Mouse (Mus musculus): Measurements from ENCODE around the gene Lrmda. TPM values are rescaled to one million over a fixed set of nuclear protein-coding genes. Genes with fewer than 3 reads are reported as not detected.

Lrmda gene
- polyA plus RNA-seq, 1 experiment, result not detected

DNA sequence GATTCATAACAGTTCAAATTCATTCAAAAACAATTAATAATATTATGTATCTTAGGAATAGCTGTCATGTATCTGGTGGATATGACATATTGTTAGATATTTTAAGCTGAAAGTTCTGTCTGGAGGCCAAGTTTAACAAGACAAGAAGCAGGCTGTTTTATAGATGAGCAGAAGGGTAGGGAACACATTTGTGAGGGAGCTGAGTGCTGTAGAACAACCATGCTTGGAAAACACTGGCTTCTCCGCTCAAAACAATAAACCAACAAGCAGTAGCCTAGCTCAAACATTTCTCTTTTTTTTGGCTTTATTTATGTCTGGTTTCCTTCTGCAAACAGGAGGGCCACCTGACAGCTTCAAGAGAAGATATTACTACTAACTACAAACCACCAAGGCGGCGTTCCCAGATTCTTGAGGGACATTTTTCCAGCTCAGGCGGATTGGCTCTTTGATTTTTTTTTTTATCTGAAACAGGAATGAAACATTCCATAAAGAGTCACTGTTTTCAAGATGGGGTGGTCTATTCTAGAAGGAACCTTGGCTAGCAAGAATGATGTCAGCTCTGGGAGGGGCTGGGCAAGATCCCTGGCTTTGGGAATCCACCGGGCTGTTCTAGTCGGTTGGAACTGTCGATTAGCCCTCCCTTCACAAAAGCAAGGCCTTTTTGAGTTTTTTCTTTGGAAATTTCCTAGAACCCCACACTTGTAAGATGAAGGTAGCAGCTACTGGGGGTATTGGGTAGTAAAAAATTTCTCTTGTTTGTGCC, 304.2 kb downstream of the Lrmda start:
- H3K4me1 ChIP-seq (ENCODE audit: control insufficient read depth, insufficient read depth, low read length), result no peaks in the 10 kb centered on the region
- H3K27ac ChIP-seq (ENCODE audit: insufficient read depth, low read length), result no peak overlapping the region
- TF ChIP-seq POLR2A (IDR thresholded peaks at IDR 0.05; ENCODE audit: low read depth, low read length) (no peak), CTCF (IDR thresholded peaks at IDR 0.05; ENCODE audit: borderline replicate concordance, insufficient read depth, low read length) (no peak)
- no peak overlapping the region for H3K4me3 ChIP-seq (ENCODE audit: insufficient read depth, low read length)

DNA sequence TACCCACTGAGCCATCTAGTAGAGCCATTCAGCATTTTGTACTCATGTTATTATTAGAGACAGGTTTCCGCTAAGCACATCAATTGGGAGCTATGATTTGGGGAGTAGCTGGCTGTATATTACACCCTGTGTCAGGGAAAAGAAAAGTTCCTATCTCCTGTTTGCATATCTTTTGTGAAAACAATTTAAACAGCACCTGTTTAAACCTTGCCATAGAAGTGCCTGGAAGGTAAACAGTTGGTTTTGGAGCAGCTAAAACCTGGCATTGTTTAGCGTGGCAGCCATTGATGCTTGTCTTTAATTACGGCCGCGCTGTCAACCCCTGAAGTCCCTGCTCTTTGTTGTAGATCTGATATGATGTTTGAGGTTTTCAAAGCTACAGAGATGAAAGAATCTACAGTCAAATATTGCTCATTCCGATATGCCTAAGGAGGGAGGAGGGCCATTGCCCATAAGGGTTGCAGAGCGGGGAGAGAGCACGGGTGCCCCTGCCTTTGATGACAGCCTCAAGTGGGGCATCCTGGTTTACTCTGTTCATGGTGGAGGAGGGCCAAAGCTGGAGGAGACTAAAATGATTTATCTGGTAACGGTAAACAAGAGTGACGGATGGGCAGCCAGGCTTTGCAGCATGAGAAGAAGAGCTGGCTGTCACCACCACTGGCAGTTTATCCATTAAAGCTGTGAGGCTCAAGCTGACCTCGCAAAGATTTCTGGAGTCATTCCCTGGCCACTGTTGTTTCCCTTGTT, 306.9 kb downstream of the Lrmda start:
- Histone ChIP-seq H3K4me1 (ENCODE audit: control insufficient read depth, insufficient read depth, low read length) (no peaks in the 10 kb centered on the region), H3K27ac (ENCODE audit: insufficient read depth, low read length) (no peak overlapping the region), H3K4me3 (ENCODE audit: insufficient read depth, low read length) (no peak overlapping the region)
- no peak for TF ChIP-seq CTCF (IDR thresholded peaks at IDR 0.05; ENCODE audit: borderline replicate concordance, insufficient read depth, low read length)
- no peak for TF ChIP-seq POLR2A (IDR thresholded peaks at IDR 0.05; ENCODE audit: low read depth, low read length)

DNA sequence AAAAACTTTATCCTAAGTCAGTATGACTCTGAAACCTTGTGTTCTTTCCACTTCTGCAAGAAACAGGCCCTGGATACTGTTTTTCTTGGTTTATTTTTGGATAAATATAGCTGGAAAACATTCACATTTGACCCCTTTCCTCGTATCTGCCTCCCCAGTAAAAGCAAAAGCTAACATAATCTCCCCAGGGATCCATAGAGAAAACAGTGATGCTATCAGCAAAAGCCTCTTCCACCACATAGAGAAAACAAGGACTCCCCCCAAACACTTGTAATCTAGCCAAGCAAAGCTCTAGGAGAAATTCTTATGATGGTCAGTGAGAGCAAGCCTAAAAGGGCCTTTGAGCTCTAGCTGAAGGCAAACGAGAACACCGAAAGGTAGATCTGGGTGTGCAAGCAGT, 309.7 kb downstream of the Lrmda start:
- TF ChIP-seq POLR2A (IDR thresholded peaks at IDR 0.05; ENCODE audit: low read depth, low read length) (no peak), CTCF (IDR thresholded peaks at IDR 0.05; ENCODE audit: borderline replicate concordance, insufficient read depth, low read length) (no peak)
- H3K27ac ChIP-seq (ENCODE audit: insufficient read depth, low read length), result no peak overlapping the region
- H3K4me3 ChIP-seq (ENCODE audit: insufficient read depth, low read length), result no peak overlapping the region
- no peaks in the 10 kb centered on the region for H3K4me1 ChIP-seq (ENCODE audit: control insufficient read depth, insufficient read depth, low read length)

DNA sequence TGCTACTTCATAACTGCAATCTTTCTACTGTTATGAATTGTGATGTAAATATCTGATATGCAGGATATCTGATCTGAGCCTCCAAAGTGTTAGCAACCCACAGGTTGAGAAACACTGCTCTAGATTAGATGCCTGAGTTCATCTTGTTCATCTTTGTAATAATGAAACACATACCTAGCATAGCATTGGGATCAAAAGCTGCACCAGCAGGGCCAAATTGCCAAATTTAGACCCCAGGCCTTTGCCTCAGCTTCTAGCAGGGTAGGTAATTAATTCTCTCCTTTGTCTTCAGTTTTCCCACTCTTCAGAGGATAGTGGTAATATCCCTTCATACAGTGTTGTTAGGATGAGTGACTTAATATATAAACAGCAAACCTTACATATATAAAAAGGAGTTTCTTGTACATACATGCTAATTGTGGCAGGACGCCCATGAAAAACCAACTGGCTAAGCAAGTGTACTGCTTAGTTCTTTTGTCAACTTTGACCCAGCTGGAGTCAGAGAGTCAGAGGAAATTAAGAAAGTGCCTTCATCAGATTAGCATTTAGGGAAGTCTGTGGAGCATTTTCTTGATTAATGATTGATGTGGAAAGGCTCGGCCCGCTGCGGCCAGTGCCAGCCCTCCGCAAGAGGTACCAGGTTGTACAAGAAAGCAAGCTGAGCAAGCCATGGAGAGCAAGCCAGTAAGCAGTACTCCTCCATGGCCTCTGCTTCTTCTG, 315.7 kb downstream of the Lrmda start:
- H3K4me3 ChIP-seq (ENCODE audit: insufficient read depth, low read length), result no peak overlapping the region
- H3K4me1 ChIP-seq (ENCODE audit: control insufficient read depth, insufficient read depth, low read length), result no peaks in the 10 kb centered on the region
- TF ChIP-seq CTCF (IDR thresholded peaks at IDR 0.05; ENCODE audit: borderline replicate concordance, insufficient read depth, low read length) (no peak), POLR2A (IDR thresholded peaks at IDR 0.05; ENCODE audit: low read depth, low read length) (no peak)
- H3K27ac ChIP-seq (ENCODE audit: insufficient read depth, low read length), result no peak overlapping the region

DNA sequence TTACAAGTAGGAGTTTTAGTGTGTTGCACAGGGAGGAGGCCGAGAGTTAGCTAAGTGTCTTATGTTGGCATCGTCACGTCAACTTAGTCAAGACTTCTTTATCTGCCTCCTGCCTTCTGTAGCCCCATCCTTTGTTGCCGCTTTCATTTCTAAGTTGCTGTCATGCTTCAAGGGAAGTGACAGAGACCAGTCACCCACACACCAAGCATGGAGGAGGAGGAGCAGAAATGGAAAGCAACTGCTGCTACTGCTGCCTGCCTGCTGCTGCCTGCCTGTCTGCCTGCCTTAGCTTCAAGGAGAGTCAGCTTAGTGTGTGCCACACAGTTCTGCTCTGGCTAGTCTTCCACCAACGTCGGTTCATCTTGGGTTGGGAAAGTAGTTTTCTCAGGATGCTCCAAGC, 319.7 kb downstream of the Lrmda start:
- TF ChIP-seq CTCF (IDR thresholded peaks at IDR 0.05; ENCODE audit: borderline replicate concordance, insufficient read depth, low read length) (no peak), POLR2A (IDR thresholded peaks at IDR 0.05; ENCODE audit: low read depth, low read length) (no peak)
- Histone ChIP-seq H3K27ac (ENCODE audit: insufficient read depth, low read length) (no peak overlapping the region), H3K4me1 (ENCODE audit: control insufficient read depth, insufficient read depth, low read length) (no peaks in the 10 kb centered on the region), H3K4me3 (ENCODE audit: insufficient read depth, low read length) (no peak overlapping the region)

DNA sequence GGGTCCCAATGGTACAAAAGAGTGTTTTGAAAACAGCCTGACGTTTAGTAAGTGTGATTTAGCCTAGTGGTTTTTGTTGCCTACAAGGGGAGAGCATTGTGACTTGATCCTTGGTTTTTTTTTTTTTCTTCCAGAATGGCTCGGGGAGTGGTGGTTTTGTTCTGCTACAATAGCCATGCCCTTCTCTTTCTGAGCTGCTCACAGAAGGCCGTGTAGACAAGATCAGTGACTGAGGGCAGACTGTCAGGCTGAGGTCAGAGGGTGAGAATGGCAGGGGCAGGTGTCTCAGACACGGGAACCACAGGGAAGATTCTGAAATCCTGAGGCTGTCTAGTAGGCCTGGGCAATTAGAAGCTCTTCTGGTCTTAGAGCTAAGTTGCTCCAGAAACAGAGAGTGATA, 323.8 kb downstream of the Lrmda start:
- no peaks in the 10 kb centered on the region for H3K4me1 ChIP-seq (ENCODE audit: control insufficient read depth, insufficient read depth, low read length)
- H3K4me3 ChIP-seq (ENCODE audit: insufficient read depth, low read length), result no peak overlapping the region
- TF ChIP-seq POLR2A (IDR thresholded peaks at IDR 0.05; ENCODE audit: low read depth, low read length), result no peak
- no peak for TF ChIP-seq CTCF (IDR thresholded peaks at IDR 0.05; ENCODE audit: borderline replicate concordance, insufficient read depth, low read length)
- H3K27ac ChIP-seq (ENCODE audit: insufficient read depth, low read length), result no peak overlapping the region

DNA sequence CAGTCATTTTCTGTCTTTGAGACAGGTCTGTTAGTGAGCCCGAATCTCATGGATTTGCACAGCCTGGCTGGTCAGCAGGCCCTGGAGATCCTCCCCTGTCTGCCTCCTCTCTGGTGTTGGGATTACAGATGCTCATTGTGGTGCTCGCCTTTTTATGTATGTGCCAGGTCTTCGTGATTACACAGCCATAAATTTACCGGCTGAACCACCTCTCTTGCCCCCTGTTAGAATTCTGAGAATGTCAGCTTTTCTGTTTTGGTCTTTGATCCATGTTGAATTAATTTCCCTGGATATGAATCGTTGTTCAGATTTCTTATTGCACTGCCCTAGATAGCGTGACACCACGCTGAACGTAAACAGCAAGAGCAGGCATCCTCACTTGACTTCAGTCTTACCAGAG, 325.7 kb downstream of the Lrmda start:
- no peak overlapping the region for H3K27ac ChIP-seq (ENCODE audit: insufficient read depth, low read length)
- no peak overlapping the region for H3K4me3 ChIP-seq (ENCODE audit: insufficient read depth, low read length)
- H3K4me1 ChIP-seq (ENCODE audit: control insufficient read depth, insufficient read depth, low read length), result no peaks in the 10 kb centered on the region
- TF ChIP-seq POLR2A (IDR thresholded peaks at IDR 0.05; ENCODE audit: low read depth, low read length) (no peak), CTCF (IDR thresholded peaks at IDR 0.05; ENCODE audit: borderline replicate concordance, insufficient read depth, low read length) (no peak)

DNA sequence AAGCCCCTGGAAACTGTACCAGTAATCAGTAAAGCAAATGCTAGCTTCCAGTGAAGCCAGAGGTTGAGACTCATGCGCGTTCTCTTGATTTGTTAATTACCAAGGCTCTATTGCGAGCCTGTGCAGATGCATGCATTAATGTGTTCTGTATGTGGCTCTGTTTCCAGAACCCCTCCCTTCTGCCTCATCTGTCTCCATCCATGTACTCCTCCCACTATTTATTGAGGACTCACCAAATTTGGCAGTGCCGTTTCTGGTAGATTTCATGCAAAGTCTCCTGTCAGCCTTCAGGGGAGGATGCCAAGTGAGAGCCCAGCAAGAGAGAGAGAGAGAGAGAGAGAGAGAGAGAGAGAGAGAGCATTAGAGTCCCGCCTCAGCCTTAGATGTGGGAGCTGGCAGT, 334.1 kb downstream of the Lrmda start:
- Histone ChIP-seq H3K27ac (ENCODE audit: insufficient read depth, low read length) (no peak overlapping the region), H3K4me3 (ENCODE audit: insufficient read depth, low read length) (no peak overlapping the region), H3K4me1 (ENCODE audit: control insufficient read depth, insufficient read depth, low read length) (no peaks in the 10 kb centered on the region)
- TF ChIP-seq CTCF (IDR thresholded peaks at IDR 0.05; ENCODE audit: borderline replicate concordance, insufficient read depth, low read length) (no peak), POLR2A (IDR thresholded peaks at IDR 0.05; ENCODE audit: low read depth, low read length) (no peak)

DNA sequence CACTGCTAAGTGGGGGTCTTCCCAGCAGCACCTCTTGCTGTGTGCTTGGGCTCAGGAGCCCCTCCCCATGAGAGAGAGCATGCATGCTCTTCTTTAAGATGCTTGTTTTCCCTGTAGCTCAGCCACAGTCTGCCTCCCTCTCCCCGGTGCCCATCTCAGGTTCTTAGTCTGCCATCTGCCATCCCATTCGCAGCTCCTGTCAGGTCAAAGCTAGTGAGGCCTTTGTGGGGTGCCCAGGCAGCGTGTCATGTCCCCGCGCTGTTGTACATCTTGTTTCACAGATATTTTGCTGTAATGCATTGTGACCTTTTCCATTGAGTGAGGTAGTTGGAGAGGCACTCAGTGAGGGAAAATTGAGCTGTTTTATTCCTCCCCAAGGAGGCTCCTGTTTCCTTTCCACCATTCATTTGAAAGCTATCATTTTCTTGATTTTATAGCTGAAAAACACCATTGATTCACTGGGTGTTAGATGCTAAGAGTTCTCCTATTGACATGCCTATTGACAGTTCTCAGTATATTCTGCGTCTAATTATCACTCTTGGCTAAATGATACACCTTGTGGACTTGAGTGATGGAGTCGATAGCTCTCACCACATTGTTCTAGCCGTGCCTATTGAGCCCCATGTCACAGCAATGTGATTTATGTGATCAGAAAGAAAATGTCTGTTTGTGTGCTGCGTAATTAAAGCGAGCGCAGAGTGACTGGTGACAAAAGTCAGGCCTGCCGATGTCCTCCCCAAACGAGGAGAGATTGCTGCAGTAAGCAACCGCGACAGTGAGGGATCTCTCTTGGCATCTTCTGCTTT, 335.5 kb downstream of the Lrmda start:
- no peaks in the 10 kb centered on the region for H3K4me1 ChIP-seq (ENCODE audit: control insufficient read depth, insufficient read depth, low read length)
- TF ChIP-seq CTCF (IDR thresholded peaks at IDR 0.05; ENCODE audit: borderline replicate concordance, insufficient read depth, low read length) (no peak), POLR2A (IDR thresholded peaks at IDR 0.05; ENCODE audit: low read depth, low read length) (no peak)
- H3K27ac ChIP-seq (ENCODE audit: insufficient read depth, low read length), result no peak overlapping the region
- no peak overlapping the region for H3K4me3 ChIP-seq (ENCODE audit: insufficient read depth, low read length)
